Mouse (Mus musculus) embryonic facial prominence, embryonic 11.5 days (tissue): ENCODE measurements around the gene Nosip. TPM values are rescaled to one million over a fixed set of nuclear protein-coding genes. Genes with fewer than 3 reads are reported as not detected.

Source experiments
- ATAC-seq: fragments of 200-750 bp; cut with Nextera tagmentation; replicated peaks from 2 replicates; pipeline ENCODE4 v1.8.0; 2017; ENCODE audit warnings: low read depth; ENCODE audit not compliant: insufficient number of reproducible peaks, low FRiP score, low TSS enrichment
- DNase-seq: peaks from one replicate; pipeline ENCODE4 v3.0.0-alpha.2; 2015; ENCODE audit warnings: low spot score
- H3K27ac ChIP-seq: fragments of 300-500 bp; sonication (generic); replicated peaks from 2 replicates; pipeline ENCODE4 v1.5.1; 2014; ENCODE audit warnings: mild to moderate bottlenecking, low read depth, low read length, control low read depth
- H3K27me3 ChIP-seq: fragments of 300-500 bp; sonication (generic); 2 replicates; pipeline ENCODE4 v1.6.1; 2014; ENCODE audit warnings: mild to moderate bottlenecking, low read length, moderate library complexity, mixed read lengths; ENCODE audit not compliant: control insufficient read depth, insufficient read depth
- H3K36me3 ChIP-seq: fragments of 300-500 bp; sonication (generic); replicated peaks from 2 replicates; pipeline ENCODE4 v1.6.1; 2014; ENCODE audit warnings: low read depth, mild to moderate bottlenecking, low read length, moderate library complexity, mixed read lengths; ENCODE audit not compliant: control insufficient read depth, insufficient read depth
- H3K4me1 ChIP-seq: fragments of 300-500 bp; sonication (generic); 2 replicates; pipeline ENCODE4 v1.6.1; 2014; ENCODE audit warnings: low read length, mixed read lengths; ENCODE audit not compliant: control insufficient read depth, insufficient read depth
- H3K4me2 ChIP-seq: fragments of 300-500 bp; sonication (generic); 2 replicates; pipeline ENCODE4 v1.6.1; 2014; ENCODE audit warnings: low read depth, mild to moderate bottlenecking, control low read depth, low read length, moderate library complexity
- H3K4me3 ChIP-seq: fragments of 300-500 bp; sonication (generic); 2 replicates; pipeline ENCODE4 v1.5.1; 2014; ENCODE audit warnings: low read depth, low read length, control low read depth
- H3K9ac ChIP-seq: fragments of 300-500 bp; sonication (generic); replicated peaks from 2 replicates; pipeline ENCODE4 v1.6.1; 2014; ENCODE audit warnings: mild to moderate bottlenecking, control low read depth, low read length
- H3K9me3 ChIP-seq: fragments of 300-500 bp; sonication (generic); replicated peaks from 2 replicates; pipeline ENCODE4 v1.6.1; 2016; ENCODE audit warnings: mild to moderate bottlenecking, low read length, inconsistent platforms, mixed read lengths; ENCODE audit not compliant: control insufficient read depth
- WGBS: fragments of 180-500 bp; shearing (Covaris S2); extraction: QIAGEN DNeasy Blood & Tissue Kit; methylation state at CpG from one replicate; pipeline ENCODE4 v1.1.7; 2014; 5-methylcytosine and 5-hydroxymethylcytosine counted together
- polyA plus RNA-seq: library from polyadenylated mRNA; unstranded; fragments of >200 nt; fragmentation: Nextera tagmentation; extraction: Ambion mirVana; gene quantifications from 2 replicates; pipeline ENCODE4 v1.2.1, GENCODE M21; 2014

Nosip gene
- polyA plus RNA-seq, 1 experiment from 2014 or later: 63.8 TPM

GRCm38 (mm10) chr7:45056329-45056971 is 5.8 kb upstream of the Nosip start:
- ATAC-seq (no peak), DNase-seq (no peak)
- Histone ChIP-seq H3K4me1 (no peaks in the 10 kb centered on the region; the same call in 1 of the 2 replicates), H3K36me3 (no peaks in the 10 kb centered on the region), H3K9me3 (no peaks in the 10 kb centered on the region), H3K4me2 (no peak overlapping the region), H3K9ac (no peak overlapping the region), H3K27me3 (no peaks in the 10 kb centered on the region), H3K27ac (no peak overlapping the region), H3K4me3 (no peak overlapping the region)
- 62% methylated on average over 14 of the region's 14 CpGs for WGBS

- no peak for ATAC-seq
- H3K27me3 ChIP-seq: no peaks in the 10 kb centered on the region
- no peaks in the 10 kb centered on the region for H3K36me3 ChIP-seq
- no peaks in the 10 kb centered on the region; the same call in 1 of the 2 replicates for H3K4me1 ChIP-seq
- no peak for DNase-seq
- H3K9me3 ChIP-seq: no peaks in the 10 kb centered on the region
- H3K4me3 ChIP-seq: no peak overlapping the region
- H3K9ac ChIP-seq: no peak overlapping the region
- no peak overlapping the region for H3K27ac ChIP-seq
- H3K4me2 ChIP-seq: no peak overlapping the region
These were observed 5.3 kb upstream of the Nosip start for GRCm38 (mm10) chr7:45056972-45057348.

GRCm38 (mm10) chr7:45058607-45059571 is 3.3 kb upstream of the Nosip start:
- H3K27ac ChIP-seq: peak overlapping the region; percentile 38; the same call in 1 of the 2 replicates
- 76% methylated on average over 10 of the region's 10 CpGs for WGBS
- H3K4me2 ChIP-seq: no peak overlapping the region; the same call in 1 of the 2 replicates
- ATAC-seq (no peak), DNase-seq (peak; percentile 64)
- H3K36me3 ChIP-seq: no peaks in the 10 kb centered on the region
- H3K4me3 ChIP-seq: no peak overlapping the region
- H3K27me3 ChIP-seq: no peaks in the 10 kb centered on the region
- no peaks in the 10 kb centered on the region for H3K9me3 ChIP-seq
- no peaks in the 10 kb centered on the region; the same call in 1 of the 2 replicates for H3K4me1 ChIP-seq
- H3K9ac ChIP-seq: peak overlapping the region; percentile 6; the same call in 1 of the 2 replicates

- Histone ChIP-seq H3K27ac (no peak overlapping the region), H3K4me2 (no peak overlapping the region), H3K9ac (no peak overlapping the region), H3K4me1 (no peaks in the 10 kb centered on the region; the same call in 1 of the 2 replicates), H3K27me3 (no peaks in the 10 kb centered on the region), H3K9me3 (no peaks in the 10 kb centered on the region), H3K4me3 (no peak overlapping the region), H3K36me3 (no peaks in the 10 kb centered on the region)
- DNase-seq (no peak), ATAC-seq (no peak)
- 91% methylated on average over 6 of the region's 6 CpGs for WGBS
These were observed 1.6 kb upstream of the Nosip start for GRCm38 (mm10) chr7:45060632-45061122.

GRCm38 (mm10) chr7:45061532-45062075 is 625 bp upstream of the Nosip start:
- 0 out of 2 replicates have a peak overlapping the region, but pooled peaks have one; percentile 9 for H3K27ac ChIP-seq
- peak; percentile 43 for DNase-seq
- no peaks in the 10 kb centered on the region for H3K9me3 ChIP-seq
- H3K27me3 ChIP-seq: no peaks in the 10 kb centered on the region
- no peaks in the 10 kb centered on the region for H3K36me3 ChIP-seq
- peak overlapping the region; percentile 60 for H3K9ac ChIP-seq
- H3K4me1 ChIP-seq: no peaks in the 10 kb centered on the region; the same call in 1 of the 2 replicates
- H3K4me2 ChIP-seq: peak overlapping the region; percentile 54
- H3K4me3 ChIP-seq: peak overlapping the region; percentile 55
- 10% methylated on average over 11 of the region's 11 CpGs for WGBS
- ATAC-seq: no peak

- no peak overlapping the region for H3K27ac ChIP-seq
- no peaks in the 10 kb centered on the region for H3K27me3 ChIP-seq
- H3K9me3 ChIP-seq: no peaks in the 10 kb centered on the region
- H3K4me1 ChIP-seq: no peaks in the 10 kb centered on the region; the same call in 1 of the 2 replicates
- H3K36me3 ChIP-seq: no peaks in the 10 kb centered on the region
- no peak overlapping the region for H3K9ac ChIP-seq
- WGBS: 73% methylated on average over 4 of the region's 4 CpGs
- H3K4me3 ChIP-seq: no peak overlapping the region
- ATAC-seq (no peak), DNase-seq (no peak)
- H3K4me2 ChIP-seq: no peak overlapping the region
These were observed 5.2 kb downstream of the Nosip start for GRCm38 (mm10) chr7:45067190-45067999.

- no peaks in the 10 kb centered on the region for H3K27me3 ChIP-seq
- H3K9me3 ChIP-seq: no peaks in the 10 kb centered on the region
- H3K27ac ChIP-seq: no peak overlapping the region
- no peak overlapping the region for H3K9ac ChIP-seq
- DNase-seq: peak; percentile 61
- H3K4me3 ChIP-seq: no peak overlapping the region
- no peaks in the 10 kb centered on the region; the same call in 1 of the 2 replicates for H3K4me1 ChIP-seq
- H3K36me3 ChIP-seq: no peaks in the 10 kb centered on the region
- no peak overlapping the region for H3K4me2 ChIP-seq
- WGBS: 25% methylated on average over 5 of the region's 5 CpGs
- no peak for ATAC-seq
These were observed 5.7 kb downstream of the Nosip start for GRCm38 (mm10) chr7:45068000-45068318.
